Mouse (Mus musculus): ENCODE measurements around the gene Gm10073. TPM values are rescaled to one million over a fixed set of nuclear protein-coding genes. Genes with fewer than 3 reads are reported as not detected.

Gene Gm10073
- 7.3 TPM for polyA plus RNA-seq (2014; fragmentation: Illumina TruSeq; extraction: RNeasy Lipid Tissue Mini Kit (QIAGEN cat#74804); ENCODE audit: low read depth, low replicate concordance)

DNA sequence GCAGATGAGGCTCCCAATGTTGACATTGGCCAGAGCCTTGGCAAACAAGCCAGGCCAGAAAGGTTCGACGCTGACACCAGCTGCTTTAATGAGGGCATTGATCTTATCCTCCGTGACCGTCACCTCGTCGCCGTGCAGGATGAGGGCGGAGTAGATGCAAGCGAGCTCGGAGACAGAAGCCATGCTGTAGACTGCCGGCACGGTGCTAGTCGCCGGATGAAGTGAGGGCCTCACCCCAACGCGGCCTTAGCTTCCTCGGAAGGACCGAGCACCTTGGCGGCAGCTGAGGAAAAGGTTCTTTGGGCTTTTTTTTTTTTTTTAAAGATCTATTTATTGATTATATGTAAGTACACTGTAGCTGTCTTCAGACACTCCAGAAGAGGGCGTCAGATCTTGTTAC lies at the start of gene Gm10073:
Gene Gm10073, minus strand, starts transcription at position 294 of the 400 bp plus-strand sequence.

DNA sequence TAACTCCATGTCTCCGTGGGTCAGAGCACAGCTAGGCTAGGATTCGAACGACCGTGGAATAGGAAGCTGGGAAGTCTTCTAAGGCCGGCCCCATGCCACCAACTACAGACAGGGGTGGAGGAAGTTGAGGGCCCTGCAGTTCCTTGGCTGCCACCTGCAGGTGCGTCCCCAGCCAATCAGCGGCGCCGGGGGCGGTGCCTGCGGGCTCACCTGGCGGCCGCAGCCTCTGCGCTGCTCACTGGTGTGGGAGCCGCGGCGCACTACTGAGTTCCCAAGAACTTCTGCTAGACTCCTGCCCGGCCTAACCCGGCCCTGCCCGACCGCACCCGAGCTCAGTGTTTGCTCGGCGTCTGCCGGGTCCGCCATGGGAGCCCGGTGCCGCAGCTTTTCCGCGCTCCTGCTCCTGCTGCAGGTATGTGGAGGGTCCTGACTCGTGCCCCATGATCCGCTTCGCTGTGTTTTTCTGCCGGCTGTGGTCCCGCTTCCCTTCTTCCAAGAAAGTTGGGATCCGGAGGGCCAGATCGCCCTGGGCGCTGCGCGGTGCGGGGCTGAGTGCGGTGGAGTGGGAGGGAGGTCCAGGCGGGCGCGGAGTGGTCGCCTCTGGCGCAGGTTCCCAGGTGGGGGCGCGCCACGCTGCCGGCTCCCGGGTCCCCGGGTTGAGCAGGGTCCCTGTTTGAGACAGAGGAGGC lies 30.0 kb upstream of the Gm10073 start, which contains the start of gene Cdh1:
Gene Cdh1, plus strand, starts transcription at position 221 of the 689 bp plus-strand sequence.

Other genes with a start within 250 kb of the Gm10073 start
- gene Smpd3, start 235.5 kb downstream of the Gm10073 start, polyA plus RNA-seq (2014; fragmentation: Illumina TruSeq; extraction: RNeasy Lipid Tissue Mini Kit (QIAGEN cat#74804); ENCODE audit: low read depth, low replicate concordance) = 8.6 TPM
- gene Zfp90, start 158.1 kb downstream of the Gm10073 start, polyA plus RNA-seq (2014; fragmentation: Illumina TruSeq; extraction: RNeasy Lipid Tissue Mini Kit (QIAGEN cat#74804); ENCODE audit: low read depth, low replicate concordance) = 7.9 TPM
- gene 6030452D12Rik, start 72.9 kb downstream of the Gm10073 start, polyA plus RNA-seq (2014; fragmentation: Illumina TruSeq; extraction: RNeasy Lipid Tissue Mini Kit (QIAGEN cat#74804); ENCODE audit: low read depth, low replicate concordance) = not detected
- gene Cdh3, start 62.6 kb downstream of the Gm10073 start, polyA plus RNA-seq (2014; fragmentation: Illumina TruSeq; extraction: RNeasy Lipid Tissue Mini Kit (QIAGEN cat#74804); ENCODE audit: low read depth, low replicate concordance) = 26.5 TPM
- gene Cdh1, start 29.9 kb upstream of the Gm10073 start, polyA plus RNA-seq (2014; fragmentation: Illumina TruSeq; extraction: RNeasy Lipid Tissue Mini Kit (QIAGEN cat#74804); ENCODE audit: low read depth, low replicate concordance) = 65.4 TPM
- 4.3 TPM for gene Tango6, start 109.6 kb upstream of the Gm10073 start, polyA plus RNA-seq (2014; fragmentation: Illumina TruSeq; extraction: RNeasy Lipid Tissue Mini Kit (QIAGEN cat#74804); ENCODE audit: low read depth, low replicate concordance)